Mouse (Mus musculus) natural killer cell, adult 2 months (primary cell): Measurements from ENCODE around the gene Chuk.

Experiments
- DNase-seq, 2 experiments: peaks; one replicate each; pipeline ENCODE4 v3.0.0; 2022; ENCODE audit warnings: low spot score in 2 of 2

The Chuk gene

DNA sequence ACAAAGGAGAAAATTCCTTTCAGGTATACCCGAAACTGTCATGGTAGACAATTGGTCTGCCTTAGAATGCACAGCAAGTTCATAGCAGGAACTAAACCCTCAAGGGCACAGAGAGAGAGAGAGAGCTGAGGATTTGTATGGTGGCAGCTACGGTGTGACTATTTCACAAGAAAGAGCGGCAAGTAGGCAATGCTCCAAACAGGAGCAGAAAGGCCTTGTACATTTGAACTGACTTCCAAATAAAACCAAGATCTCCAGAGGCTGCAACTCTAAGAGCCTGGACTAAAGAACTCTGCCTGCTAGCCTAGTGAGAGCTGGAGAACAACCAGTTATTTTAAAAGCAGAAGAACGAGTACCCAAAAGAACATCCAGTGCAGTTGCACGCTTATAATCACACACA is 65.2 kb downstream of the Chuk start:
- no peak for DNase-seq

DNA sequence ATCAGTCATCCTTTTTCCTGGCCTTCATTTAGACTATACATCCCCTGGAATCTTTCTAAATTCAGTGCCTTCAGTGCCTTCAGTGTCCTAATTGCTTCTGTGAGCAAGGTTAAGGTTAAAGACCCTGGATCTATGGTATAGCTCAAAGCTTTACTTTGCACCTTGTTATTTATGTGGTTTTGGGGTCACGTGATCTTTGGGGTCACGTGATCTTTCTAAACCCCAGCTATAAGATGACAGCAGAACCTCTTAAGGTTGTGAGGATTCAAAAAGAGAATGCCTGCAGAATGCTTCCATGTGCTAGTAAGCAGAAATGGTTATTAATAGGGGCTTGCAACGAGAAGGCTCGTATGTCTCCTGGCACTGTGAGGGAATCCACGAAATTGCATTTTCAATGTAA is 73.9 kb downstream of the Chuk start:
- DNase-seq, result no peak

DNA sequence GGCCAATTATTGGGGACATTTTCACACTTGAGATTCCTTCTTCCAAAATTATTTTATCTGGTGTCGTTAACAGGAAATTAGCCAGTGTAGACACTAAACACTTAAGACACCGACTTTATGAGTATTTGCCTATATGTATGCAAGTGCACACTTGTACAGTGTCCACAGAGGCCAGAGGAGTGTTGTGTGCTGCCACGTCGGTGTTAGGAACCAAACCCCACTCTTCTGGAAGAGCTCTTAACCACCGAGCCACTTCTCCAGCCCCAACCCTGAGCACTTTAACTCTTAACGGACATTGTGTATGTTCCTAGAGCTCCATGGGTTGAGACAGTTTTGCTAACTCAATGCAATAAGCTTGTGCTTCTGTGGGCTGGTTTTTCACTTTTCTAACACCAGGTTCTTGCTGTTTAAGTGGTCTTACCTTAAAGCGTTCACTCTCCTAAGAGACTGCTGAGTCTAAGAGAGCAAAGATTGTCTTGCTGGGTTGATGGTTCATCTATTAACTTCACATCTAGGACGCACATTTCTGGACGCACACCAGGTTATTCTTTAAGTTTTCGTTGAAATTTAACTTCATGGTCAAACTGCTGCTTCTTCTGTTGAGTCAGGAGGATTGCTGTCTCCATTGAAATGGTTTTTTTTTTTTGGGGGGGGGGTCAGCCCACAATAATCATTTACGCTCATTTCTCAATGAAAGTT is 75.1 kb downstream of the Chuk start:
- no peak for DNase-seq

DNA sequence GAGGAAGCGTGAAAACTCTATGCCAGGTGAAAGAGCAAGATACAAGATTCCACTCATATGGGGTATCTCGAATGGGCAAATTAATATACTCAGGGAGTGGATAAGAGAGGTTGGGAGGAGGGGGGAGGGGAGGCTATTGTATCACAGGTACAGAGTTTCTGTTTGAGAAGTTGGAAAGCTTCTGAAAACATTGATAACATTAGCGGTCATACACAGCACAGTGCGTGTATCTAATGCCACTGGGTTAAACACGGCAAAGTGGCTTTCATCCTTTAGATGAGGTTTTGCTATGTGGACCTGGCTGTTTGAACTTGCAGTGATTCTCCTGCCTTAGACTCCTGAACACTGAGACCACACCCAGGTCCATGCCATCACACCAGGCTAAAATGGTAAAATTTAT is 77.3 kb downstream of the Chuk start:
- DNase-seq, result no peak

DNA sequence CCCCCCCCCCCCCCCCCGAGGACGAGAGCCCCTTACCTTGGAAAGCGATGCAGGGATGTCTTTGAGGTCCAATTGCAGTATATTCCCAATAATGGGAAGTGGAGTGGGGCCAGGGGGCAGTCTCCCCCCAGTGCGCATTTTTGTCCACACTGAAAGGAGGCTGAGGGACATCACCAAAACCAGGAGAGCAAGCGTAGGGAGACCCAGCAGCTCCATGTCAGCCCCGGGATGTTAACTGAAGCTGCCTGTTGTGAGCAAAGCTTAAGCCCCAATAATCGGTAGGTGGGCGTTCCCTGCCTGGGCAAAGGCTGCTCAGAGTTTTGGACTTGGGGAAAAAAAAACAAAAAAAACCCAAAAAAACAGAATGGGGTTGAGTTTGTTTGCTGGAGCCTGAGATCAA is 78.3 kb downstream of the Chuk start, which contains the start of gene Cyp2c23:
Cyp2c23 (minus strand) TSS at position 237 of the 400 bp plus-strand sequence.
- DNase-seq, result no peak

DNA sequence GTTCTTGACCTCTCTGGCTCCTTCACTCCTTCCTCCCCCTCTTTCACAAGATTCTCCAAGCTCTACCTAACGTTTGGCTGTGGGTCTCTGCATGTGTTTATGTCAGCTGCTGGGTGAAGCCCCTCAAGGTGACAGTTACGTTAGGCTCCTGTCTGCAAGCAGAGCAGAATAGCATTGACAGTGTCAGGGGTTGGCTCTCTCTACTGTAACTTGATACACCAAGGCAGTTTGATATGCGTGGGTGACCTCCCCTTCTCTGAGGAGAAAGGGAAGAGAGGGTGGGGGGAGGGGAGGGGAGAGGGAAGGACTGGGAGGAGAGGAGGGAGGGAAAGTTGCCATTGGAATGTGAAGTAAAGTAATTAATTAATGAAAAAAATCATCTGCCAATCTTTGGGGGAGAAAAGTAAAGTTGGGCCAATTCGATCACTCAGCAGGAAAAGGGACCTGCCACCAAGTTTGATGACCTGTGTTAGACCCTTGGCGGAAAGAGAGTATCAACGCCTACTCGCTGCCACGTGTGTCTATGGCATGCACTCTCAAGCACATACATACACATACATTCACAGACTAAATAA is 80.2 kb downstream of the Chuk start:
- DNase-seq, result no peak

DNA sequence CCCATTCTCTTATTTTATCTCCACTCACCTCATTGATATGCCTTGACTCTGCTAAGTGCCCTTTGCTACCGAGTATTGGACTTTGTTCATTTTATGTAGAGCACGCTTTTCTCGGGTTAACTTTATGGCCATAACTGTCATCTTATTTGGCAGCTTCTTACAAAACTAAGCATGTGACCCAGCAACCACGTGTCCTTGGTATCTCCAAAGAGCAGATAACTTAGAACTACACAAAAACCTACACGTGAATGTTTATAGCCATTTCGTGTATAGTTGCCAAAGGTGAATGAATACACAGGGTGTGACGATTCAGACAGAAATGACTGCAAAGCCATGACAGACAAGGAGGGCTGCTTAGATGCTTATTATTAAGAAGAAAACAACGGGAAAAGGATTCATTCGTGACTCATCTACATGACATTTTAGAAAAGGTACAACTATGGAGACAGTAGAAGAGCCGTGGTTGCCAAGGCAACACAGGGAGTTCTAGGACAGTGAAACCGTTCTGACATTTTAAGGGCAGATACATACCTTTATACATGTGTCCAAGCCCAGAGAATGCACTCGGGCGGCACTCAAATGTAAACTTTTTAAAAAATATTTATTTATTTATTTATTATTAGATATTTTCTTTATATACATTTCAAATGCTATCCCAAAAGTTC is 82.2 kb downstream of the Chuk start:
- no peak for DNase-seq
